Mouse (Mus musculus) spleen, adult 2 months (tissue): ENCODE measurements at regions not wholly inside any gene's neighbourhood (a gene's known extent, or its start where the extent isn't known, plus 50 kb on each side); places are given as distances from the start of the nearest gene placed in this dataset.
A peak's percentile ranks its signal among the peaks of the same experiment; 100 is the strongest.
"Not testable (repeated sequence)": the region's sequence is repeated elsewhere in the genome, so short reads cannot be mapped to it uniquely, and the experiment has no call there.

Source experiments
- DNase-seq, 2 experiments: peaks; one replicate each; pipeline versions ENCODE4 v3.0.0 to v3.0.0-alpha.2; 2012 to 2021; ENCODE audit warnings: low spot score in 2 of 2, low read depth in 1 of 2
- H3K27ac ChIP-seq: fragments of 200-500 bp; 2 replicates; pipeline ENCODE4 v1.5.1; 2012; ENCODE audit warnings: low read length, inconsistent platforms; ENCODE audit not compliant: insufficient read depth
- H3K27me3 ChIP-seq: fragments of 200-500 bp; 2 replicates; pipeline ENCODE4 v1.6.1; 2012; ENCODE audit warnings: mild to moderate bottlenecking, moderate library complexity, low read length, inconsistent platforms; ENCODE audit not compliant: control insufficient read depth, insufficient read depth
- H3K36me3 ChIP-seq: fragments of 200-500 bp; 2 replicates; pipeline ENCODE4 v1.6.1; 2012; ENCODE audit warnings: mild to moderate bottlenecking, low read length, inconsistent platforms; ENCODE audit not compliant: control insufficient read depth, insufficient read depth
- H3K4me1 ChIP-seq: fragments of 200-500 bp; 2 replicates; pipeline ENCODE4 v1.6.1; 2011; ENCODE audit warnings: inconsistent platforms; ENCODE audit not compliant: control insufficient read depth, insufficient read depth, insufficient read length
- H3K4me3 ChIP-seq: fragments of 200-500 bp; 2 replicates; pipeline ENCODE4 v1.5.1; 2011; ENCODE audit warnings: mild to moderate bottlenecking, inconsistent platforms; ENCODE audit not compliant: insufficient read depth, insufficient read length; ENCODE audit errors: extremely low read depth
- CTCF ChIP-seq: fragments of 200-500 bp; IDR thresholded peaks from 2 replicates; pipeline ENCODE4 v1.5.1; 2011; ENCODE audit warnings: mild to moderate bottlenecking, inconsistent platforms; ENCODE audit not compliant: insufficient read depth, insufficient read length, insufficient replicate concordance; ENCODE audit errors: extremely low read depth
- POLR2A ChIP-seq: fragments of 200-500 bp; IDR thresholded peaks from 2 replicates; pipeline ENCODE4 v1.6.1; 2011; ENCODE audit warnings: low read depth, low read length, inconsistent platforms
- WGBS: fragments of 180-500 bp; shearing (Covaris S2); methylation state at CpG from one replicate; pipeline ENCODE4 v1.1.7; 2018; 5-methylcytosine and 5-hydroxymethylcytosine counted together

DNA sequence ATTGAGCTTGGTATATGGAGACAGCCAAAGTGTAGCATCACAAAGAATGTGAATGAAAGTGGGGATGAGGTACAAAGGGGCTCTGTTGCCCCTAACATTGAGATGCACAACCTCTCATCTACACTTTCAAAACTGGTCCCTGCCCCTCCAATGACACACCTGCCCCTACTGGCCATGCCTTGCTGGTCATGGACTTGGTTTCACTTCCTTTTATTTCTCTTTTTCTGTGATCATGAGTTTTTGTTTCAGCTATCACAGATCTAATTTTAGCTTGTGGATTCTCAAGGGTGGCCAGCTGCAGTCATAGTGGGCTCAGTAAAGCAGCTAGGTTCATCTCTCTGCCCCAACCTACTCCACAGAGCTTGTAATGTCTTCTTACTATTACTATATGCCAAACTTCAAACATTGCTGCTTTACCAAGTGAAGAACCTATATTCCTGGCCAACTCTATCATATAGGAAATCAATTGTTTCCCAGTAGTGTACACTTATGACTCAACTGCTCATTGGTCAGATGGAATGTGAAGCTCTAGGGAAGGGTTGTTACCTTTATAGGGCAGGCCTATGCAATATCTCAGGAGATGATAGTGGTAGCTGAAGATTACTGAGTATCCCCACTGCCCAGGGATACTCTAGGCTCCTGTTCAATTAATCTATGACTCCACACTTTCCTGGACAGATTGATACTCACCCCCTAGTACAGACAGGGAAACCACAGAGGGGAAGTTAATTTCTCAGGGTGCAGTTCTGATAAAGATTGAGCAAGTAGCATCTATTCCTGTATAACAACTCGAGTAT lies 134.5 kb downstream of the Olfr164 start:
- TF ChIP-seq POLR2A (0 out of 2 replicates have a peak, but pooled peaks have one; percentile 1), CTCF (no peak)
- Histone ChIP-seq H3K27me3 (no peaks in the 10 kb centered on the region), H3K36me3 (no peaks in the 10 kb centered on the region), H3K27ac (peak overlapping the region; percentile 98), H3K4me1 (peaks cover 3% of the 10 kb centered on the region), H3K4me3 (no peak overlapping the region)
- DNase-seq = peak; percentile 69 to 84
- WGBS = 3% methylated on average over 1 of the region's 1 CpGs

DNA sequence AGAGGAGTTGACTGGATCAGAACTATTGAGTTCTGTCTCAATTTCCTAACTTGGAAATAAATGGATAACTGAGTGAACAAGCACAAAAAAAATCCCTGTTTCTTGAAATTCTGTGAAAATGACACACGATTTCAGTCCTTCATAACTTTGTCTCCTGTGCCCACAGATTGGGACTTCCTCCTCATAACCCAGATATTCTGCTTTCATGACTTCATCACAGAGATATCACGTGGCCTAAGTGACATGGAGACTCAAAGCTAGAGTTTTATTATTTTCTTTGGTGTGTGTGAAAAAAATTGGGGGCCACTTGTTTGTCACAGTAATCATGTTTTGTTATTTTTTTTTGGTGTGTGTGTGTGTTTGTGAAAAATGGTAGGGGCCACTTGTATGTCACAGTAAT lies 160.8 kb downstream of the Olfr164 start:
- Histone ChIP-seq H3K27ac (peak overlapping the region; percentile 75; the same call in 1 of the 2 replicates), H3K27me3 (no peaks in the 10 kb centered on the region), H3K36me3 (no peaks in the 10 kb centered on the region), H3K4me3 (no peak overlapping the region), H3K4me1 (peaks cover 9% of the 10 kb centered on the region)
- peak in 1 of 2 experiments; percentile 57 for DNase-seq
- WGBS = 20% methylated on average over 2 of the region's 2 CpGs
- no peak for TF ChIP-seq POLR2A
- no peak for TF ChIP-seq CTCF

DNA sequence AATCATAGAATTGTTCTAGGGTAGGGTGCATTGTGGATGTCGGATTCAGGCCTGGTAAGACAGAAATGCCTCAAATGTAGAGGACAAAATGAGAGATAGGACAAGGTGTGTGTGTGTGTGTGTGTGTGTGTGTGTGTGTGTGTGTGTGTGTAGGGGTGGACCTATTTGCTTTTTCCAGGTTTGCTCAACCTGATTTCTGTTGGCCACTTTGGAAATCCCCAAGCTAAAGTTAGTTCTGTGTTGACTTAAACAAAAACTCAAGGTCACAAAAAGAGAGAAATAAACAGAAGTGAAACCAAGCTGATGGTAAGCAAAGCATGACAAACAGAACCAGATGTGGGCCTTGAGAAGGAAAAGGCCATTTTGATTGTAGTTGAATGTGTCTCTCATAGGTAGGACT lies 161.4 kb downstream of the Olfr164 start:
- DNase-seq = peak; percentile 56 to 84
- not testable (repeated sequence) for H3K4me3 ChIP-seq, H3K36me3 ChIP-seq, H3K27me3 ChIP-seq, H3K4me1 ChIP-seq
- WGBS = 32% methylated on average over 1 of the region's 1 CpGs
- peak overlapping the region; percentile 75; the same call in 1 of the 2 replicates for H3K27ac ChIP-seq

DNA sequence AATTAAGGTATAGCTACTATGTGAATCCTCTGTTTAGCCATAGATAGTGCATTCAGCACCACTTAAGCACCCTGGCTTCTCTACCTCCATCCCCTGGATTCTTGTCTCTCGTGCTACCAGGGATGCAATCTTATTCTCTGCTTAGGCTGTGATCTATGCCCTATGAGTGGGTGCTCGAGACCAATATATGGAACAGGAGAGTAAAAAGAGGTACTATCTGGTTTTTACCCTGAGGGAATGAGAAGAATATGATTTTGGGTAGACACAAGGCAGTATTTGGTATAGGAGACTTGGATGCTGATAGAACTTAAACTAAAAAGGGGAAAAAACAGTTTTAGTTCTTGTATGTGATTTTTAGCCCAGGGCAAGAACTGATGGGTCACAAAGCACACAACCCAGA lies 162.8 kb downstream of the Olfr164 start:
- peak overlapping the region; percentile 80 for H3K27ac ChIP-seq
- 63% methylated on average over 2 of the region's 2 CpGs for WGBS
- no peaks in the 10 kb centered on the region for H3K27me3 ChIP-seq
- peaks cover 9% of the 10 kb centered on the region for H3K4me1 ChIP-seq
- no peaks in the 10 kb centered on the region for H3K36me3 ChIP-seq
- no peak for DNase-seq
- TF ChIP-seq CTCF (no peak), POLR2A (no peak)
- no peak overlapping the region for H3K4me3 ChIP-seq

DNA sequence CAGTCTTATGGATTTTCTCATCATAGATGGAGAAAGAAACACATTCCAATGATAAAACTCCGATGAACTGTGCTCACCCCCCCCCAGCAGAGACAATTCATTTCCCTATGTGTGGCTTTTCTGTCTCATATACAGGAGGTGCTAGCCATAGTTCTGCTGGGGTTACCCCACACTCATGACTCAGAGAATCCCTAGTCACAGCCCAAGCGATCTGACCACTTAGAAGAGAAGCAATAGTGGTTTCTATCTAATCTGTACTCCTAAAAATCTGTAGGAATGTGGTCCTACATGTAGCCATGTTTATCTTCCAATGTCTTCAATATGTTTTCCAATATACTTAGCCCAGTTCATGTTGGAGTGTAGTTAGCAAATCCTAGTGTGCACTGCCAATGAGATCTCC lies 163.3 kb downstream of the Olfr164 start:
- WGBS = 72% methylated on average over 2 of the region's 2 CpGs
- TF ChIP-seq POLR2A (no peak), CTCF (no peak)
- peaks cover 7% of the 10 kb centered on the region for H3K4me1 ChIP-seq
- DNase-seq = no peak
- H3K36me3 ChIP-seq = no peaks in the 10 kb centered on the region
- peak overlapping the region; percentile 80; the same call in 1 of the 2 replicates for H3K27ac ChIP-seq
- H3K4me3 ChIP-seq = no peak overlapping the region
- H3K27me3 ChIP-seq = no peaks in the 10 kb centered on the region

DNA sequence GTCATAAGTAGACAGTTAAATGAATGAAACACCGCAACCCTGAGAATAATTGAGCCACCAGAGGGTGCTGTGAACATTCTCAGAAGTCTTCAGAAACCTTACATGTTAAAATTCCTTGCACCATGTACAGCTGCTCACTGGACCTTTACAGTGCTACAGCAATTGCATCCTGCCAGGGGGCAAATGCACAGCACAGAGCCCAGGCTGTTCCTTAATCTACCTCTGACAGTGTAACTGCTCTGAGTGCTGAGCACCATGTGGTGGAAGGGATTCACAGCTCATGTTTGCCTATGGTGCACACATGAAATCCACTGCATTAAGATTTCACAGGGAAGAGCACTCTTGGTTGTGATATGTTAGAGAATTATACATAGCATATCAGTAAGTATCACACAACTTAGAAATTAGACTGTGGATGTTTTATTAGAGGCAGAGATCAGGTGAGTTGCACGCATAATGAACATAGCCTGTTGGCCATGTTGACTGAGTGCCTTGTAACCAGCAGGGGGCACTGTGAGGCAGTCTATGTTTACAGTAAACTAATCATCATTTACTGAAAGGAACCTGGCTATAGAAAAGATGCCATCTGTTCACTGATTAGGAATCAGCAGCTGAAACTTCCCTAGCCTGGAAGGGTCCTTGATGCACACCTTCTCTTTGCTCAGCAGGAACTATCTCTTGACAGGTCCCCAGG lies 167.4 kb downstream of the Olfr164 start:
- no peak overlapping the region for H3K4me3 ChIP-seq
- no peaks in the 10 kb centered on the region for H3K27me3 ChIP-seq
- H3K36me3 ChIP-seq = no peaks in the 10 kb centered on the region
- H3K27ac ChIP-seq = peak overlapping the region; percentile 67
- DNase-seq = peak; percentile 63 to 78
- no peak for TF ChIP-seq POLR2A
- peak; percentile 43; the same call in 1 of the 2 replicates for TF ChIP-seq CTCF
- WGBS = 43% methylated on average over 2 of the region's 2 CpGs
- H3K4me1 ChIP-seq = peaks cover 7% of the 10 kb centered on the region
